ENCODE assay signal across 8 mouse cellular contexts in the genomic region with DNA sequence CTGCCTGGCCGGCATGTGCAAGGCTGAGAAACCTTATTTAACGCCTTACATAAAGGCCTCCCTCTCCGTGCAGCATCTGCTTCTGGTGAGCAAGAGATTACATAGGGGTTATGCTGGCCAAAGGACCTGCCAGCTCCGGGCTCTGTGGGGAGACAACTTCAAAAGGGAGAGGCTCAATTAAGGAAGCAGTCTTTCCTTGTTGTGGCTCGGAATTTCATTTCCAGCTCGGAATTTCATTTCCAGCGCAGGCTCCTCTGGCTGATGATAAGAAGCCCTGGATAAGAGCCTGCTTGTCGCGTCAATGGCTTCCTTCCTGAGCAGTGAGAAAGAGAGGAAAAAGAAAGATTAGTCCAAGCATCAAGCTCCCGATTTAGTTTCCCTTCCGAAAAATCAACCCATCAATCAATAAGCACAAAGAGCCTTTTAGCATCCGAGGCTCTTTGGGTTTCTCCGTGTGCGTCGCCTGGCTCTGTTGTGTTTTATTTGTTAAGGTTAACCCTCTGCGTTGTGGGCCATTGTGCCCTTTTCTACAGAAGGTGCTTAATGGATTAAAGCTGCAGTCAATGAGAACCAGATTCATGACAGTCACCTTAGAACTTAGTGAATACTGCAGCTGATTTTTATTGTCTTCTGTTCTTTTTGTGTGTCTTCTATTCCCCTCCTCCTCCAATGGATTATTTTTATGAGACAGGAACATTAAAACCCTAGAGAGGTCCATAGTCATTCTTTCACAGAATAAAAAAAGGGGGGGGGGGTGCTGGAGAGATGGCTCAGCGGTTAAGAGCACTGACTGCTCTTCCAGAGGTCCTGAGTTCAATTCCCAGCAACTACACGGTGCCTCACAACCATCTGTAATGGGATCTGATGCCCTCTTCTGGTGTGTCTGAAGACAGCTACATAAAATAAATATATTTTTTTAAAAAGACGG.
DNase-seq lines count a peak whose midpoint lies in the region; ATAC-seq lines count a peak whose summit lies in the region.

No protein-coding gene starts in this region.

- no peaks in the 10 kb centered on the region for H3K36me3 ChIP-seq in embryonic facial prominence, embryonic 12.5 days
- no peaks in the 10 kb centered on the region for H3K36me3 ChIP-seq in heart, embryonic 14.5 days (ENCODE audit: control insufficient read depth, insufficient read depth, low read length)
- H3K36me3 ChIP-seq in kidney, embryonic 16.5 days (ENCODE audit: insufficient read depth, low read length), result no peaks in the 10 kb centered on the region

- 12% methylated on average over 19 of the region's 19 CpGs for WGBS in embryonic facial prominence, embryonic 12.5 days
- WGBS in heart, embryonic 14.5 days, result 16% methylated on average over 19 of the region's 19 CpGs
- 17% methylated on average over 19 of the region's 19 CpGs for WGBS in kidney, embryonic 16.5 days

- no peaks in the 10 kb centered on the region for H3K9me3 ChIP-seq in embryonic facial prominence, embryonic 12.5 days
- H3K9me3 ChIP-seq in heart, embryonic 14.5 days (ENCODE audit: control insufficient read depth, low read length), result no peaks in the 10 kb centered on the region
- H3K9me3 ChIP-seq in kidney, embryonic 16.5 days (ENCODE audit: low read length), result no peaks in the 10 kb centered on the region

- H3K4me3 ChIP-seq in embryonic facial prominence, embryonic 12.5 days, result no peak overlapping the region
- peak overlapping the region; percentile 33 to 35 for H3K4me3 ChIP-seq in heart, embryonic 14.5 days (ENCODE audit: control insufficient read depth in 1 of 2, insufficient read depth in 1 of 2, low read depth in 1 of 2, low read length in 2 of 2)
- H3K4me3 ChIP-seq in kidney, embryonic 16.5 days (ENCODE audit: low read length), result peak overlapping the region; percentile 9

- DNase-seq in cerebellum, adult 8-10 months, result no peak
- peak; percentile 16 to 26 for DNase-seq in lung, postnatal 4 days
- DNase-seq in thymus, adult 18-20 months, result no peak

- peak overlapping the region; percentile 29 for H3K4me2 ChIP-seq in embryonic facial prominence, embryonic 12.5 days (replicated peaks)
- peak overlapping the region; percentile 64 for H3K4me2 ChIP-seq in heart, embryonic 14.5 days (ENCODE audit: low read length)
- H3K4me2 ChIP-seq in kidney, embryonic 16.5 days (replicated peaks; ENCODE audit: low read depth, low read length), result peak overlapping the region; percentile 31

- H3K9ac ChIP-seq in embryonic facial prominence, embryonic 12.5 days, result no peak overlapping the region
- peak overlapping the region; percentile 57 for H3K9ac ChIP-seq in heart, embryonic 14.5 days (ENCODE audit: low read length)
- peak overlapping the region; percentile 24; the same call in 1 of the 2 replicates for H3K9ac ChIP-seq in kidney, embryonic 16.5 days (replicated peaks; ENCODE audit: low read length)

- ATAC-seq in cerebellum, adult (ENCODE audit: insufficient number of reproducible peaks, low FRiP score, low TSS enrichment), result peak; percentile 67; the same call in 1 of the 2 replicates
- no peak for ATAC-seq in embryonic facial prominence, embryonic 12.5 days (ENCODE audit: insufficient number of reproducible peaks, insufficient read depth, low FRiP score, low TSS enrichment)
- no peak for ATAC-seq in heart, embryonic 14.5 days (ENCODE audit: insufficient number of reproducible peaks, insufficient read depth, low FRiP score, low read depth)
- ATAC-seq in kidney, embryonic 16.5 days (ENCODE audit: low FRiP score, low TSS enrichment), result no peak
- no peak for ATAC-seq in megakaryocyte progenitor cell, adult 5-6 weeks (replicated peaks; ENCODE audit: poor library complexity)

- H3K4me1 ChIP-seq in embryonic facial prominence, embryonic 12.5 days, result peaks cover 4% of the 10 kb centered on the region; the same call in 1 of the 2 replicates
- peaks cover 6 to 14% of the 10 kb centered on the region in 2 experiments; a peak in 3 of 4 replicates for H3K4me1 ChIP-seq in heart, embryonic 14.5 days (ENCODE audit: control insufficient read depth in 2 of 2, insufficient read depth in 2 of 2, low read length in 2 of 2)
- H3K4me1 ChIP-seq in kidney, embryonic 16.5 days (ENCODE audit: insufficient read depth, low read length), result peaks cover 7% of the 10 kb centered on the region; the same call in 1 of the 2 replicates

- H3K27me3 ChIP-seq in embryonic facial prominence, embryonic 12.5 days, result no peaks in the 10 kb centered on the region
- H3K27me3 ChIP-seq in heart, embryonic 14.5 days (ENCODE audit: control insufficient read depth, insufficient read depth, low read length), result no peaks in the 10 kb centered on the region
- no peaks in the 10 kb centered on the region for H3K27me3 ChIP-seq in kidney, embryonic 16.5 days (ENCODE audit: insufficient read depth, low read length)

- H3K27ac ChIP-seq in embryonic facial prominence, embryonic 12.5 days, result no peak overlapping the region
- peak overlapping the region; percentile 45 to 68 for H3K27ac ChIP-seq in heart, embryonic 14.5 days (replicated peaks in 1 of 2; ENCODE audit: control insufficient read depth in 1 of 2, insufficient read depth in 1 of 2, low read depth in 2 of 2, low read length in 2 of 2)
- H3K27ac ChIP-seq in kidney, embryonic 16.5 days (ENCODE audit: low read length), result no peak overlapping the region

Comparison
In these comparisons a context has a peak if more than half of its experiments do, and no peak if none do; other contexts are left out.
1. DNase-seq: peak in lung, postnatal 4 days (2 of 2); none in cerebellum, adult 8-10 months (single experiment) and thymus, adult 18-20 months (0 of 2).
2. H3K27ac ChIP-seq: peak in heart, embryonic 14.5 days (2 of 2); none in embryonic facial prominence, embryonic 12.5 days (single experiment) and kidney, embryonic 16.5 days (single experiment).
3. Peak in every context shown above with its lines, with median percentiles within 50 percentile points of each other: H3K4me2 ChIP-seq.